Mouse (Mus musculus) kidney, adult 2 months (tissue): ENCODE results near the gene Smyd5. TPM values are rescaled to one million over a fixed set of nuclear protein-coding genes. Genes with fewer than 3 reads are reported as not detected.

Source experiments
- DNase-seq: peaks from one replicate; pipeline ENCODE4 v3.0.0; 2021
- H3K27ac ChIP-seq: fragments of 200-500 bp; 2 replicates; pipeline ENCODE4 v1.5.1; 2012; ENCODE audit warnings: low read depth, low read length, control low read depth, inconsistent platforms; ENCODE audit not compliant: insufficient read depth
- H3K27me3 ChIP-seq: fragments of 200-500 bp; replicated peaks from 2 replicates; pipeline ENCODE4 v1.6.1; 2012; ENCODE audit warnings: mild to moderate bottlenecking, moderate library complexity, low read length, inconsistent platforms; ENCODE audit not compliant: control insufficient read depth, insufficient read depth
- H3K36me3 ChIP-seq: fragments of 200-500 bp; 2 replicates; pipeline ENCODE4 v1.6.1; 2012; ENCODE audit warnings: mild to moderate bottlenecking, moderate library complexity, low read length, inconsistent platforms; ENCODE audit not compliant: control insufficient read depth, insufficient read depth
- H3K4me1 ChIP-seq: fragments of 200-500 bp; 2 replicates; pipeline ENCODE4 v1.6.1; 2011; ENCODE audit warnings: low read length; ENCODE audit not compliant: control insufficient read depth, insufficient read depth
- H3K4me3 ChIP-seq: fragments of 200-500 bp; 2 replicates; pipeline ENCODE4 v1.5.1; 2011; ENCODE audit warnings: mild to moderate bottlenecking, low read depth, low read length, control low read depth; ENCODE audit not compliant: insufficient read depth
- CTCF ChIP-seq: fragments of 200-500 bp; conservative IDR thresholded peaks from 2 replicates; pipeline ENCODE4 v1.5.1; 2011; ENCODE audit warnings: low read depth, mild to moderate bottlenecking, control low read depth, low read length, moderate library complexity, mixed read lengths; ENCODE audit not compliant: insufficient read depth, insufficient read length
- POLR2A ChIP-seq: fragments of 200-500 bp; IDR thresholded peaks from one replicate; pipeline ENCODE4 v1.6.1; 2011; ENCODE audit warnings: low read depth, low read length, control low read depth
- WGBS: fragments of 180-500 bp; shearing (Covaris S2); methylation state at CpG from one replicate; pipeline ENCODE4 v1.1.7; 2018; 5-methylcytosine and 5-hydroxymethylcytosine counted together
- polyA plus RNA-seq: library from polyadenylated mRNA; depleted of rRNA; stranded (reverse); fragments of >200 nt; gene quantifications from 2 replicates; pipeline ENCODE4 v1.2.3, GENCODE M21; 2012

The Smyd5 gene
- polyA plus RNA-seq, 1 experiment: 16.4 TPM

DNA sequence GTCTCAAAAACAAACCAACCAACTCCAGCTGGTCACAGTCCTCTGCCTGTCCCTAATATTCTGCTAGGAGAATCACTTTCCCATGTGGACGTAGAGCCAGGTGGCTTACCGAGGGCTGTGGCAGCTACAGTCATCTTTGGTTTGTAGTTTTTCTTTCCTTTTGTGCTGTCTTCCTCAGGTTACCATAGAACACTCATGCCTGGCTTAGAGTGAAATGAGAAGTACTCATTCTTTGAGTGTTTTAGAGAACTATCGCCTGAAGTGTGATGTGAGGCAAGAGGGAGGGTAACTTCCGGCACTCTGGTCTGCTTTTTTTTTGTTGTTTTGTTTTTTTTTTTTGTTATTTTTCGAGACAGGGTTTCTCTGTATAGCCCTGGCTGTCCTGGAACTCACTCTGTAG lies 2.1 kb downstream of the Smyd5 start:
- no peak overlapping the region for H3K4me3 ChIP-seq
- TF ChIP-seq POLR2A: no peak
- TF ChIP-seq CTCF: no peak
- H3K27me3 ChIP-seq: no peaks in the 10 kb centered on the region
- peaks cover 6% of the 10 kb centered on the region; the same call in 1 of the 2 replicates for H3K4me1 ChIP-seq
- no peaks in the 10 kb centered on the region for H3K36me3 ChIP-seq
- WGBS: 75% methylated on average over 5 of the region's 5 CpGs
- no peak for DNase-seq
- H3K27ac ChIP-seq: no peak overlapping the region

- WGBS: 77% methylated on average over 1 of the region's 1 CpGs
- H3K4me1 ChIP-seq: peaks cover 6% of the 10 kb centered on the region; the same call in 1 of the 2 replicates
- no peak for DNase-seq
- TF ChIP-seq POLR2A (no peak), CTCF (no peak)
- no peaks in the 10 kb centered on the region for H3K36me3 ChIP-seq
- H3K27me3 ChIP-seq: no peaks in the 10 kb centered on the region
- H3K4me3 ChIP-seq: no peak overlapping the region
- no peak overlapping the region for H3K27ac ChIP-seq
Observed at GRCm38 (mm10) chr6:85436204-85436603, 4.4 kb downstream of the Smyd5 start.

DNA sequence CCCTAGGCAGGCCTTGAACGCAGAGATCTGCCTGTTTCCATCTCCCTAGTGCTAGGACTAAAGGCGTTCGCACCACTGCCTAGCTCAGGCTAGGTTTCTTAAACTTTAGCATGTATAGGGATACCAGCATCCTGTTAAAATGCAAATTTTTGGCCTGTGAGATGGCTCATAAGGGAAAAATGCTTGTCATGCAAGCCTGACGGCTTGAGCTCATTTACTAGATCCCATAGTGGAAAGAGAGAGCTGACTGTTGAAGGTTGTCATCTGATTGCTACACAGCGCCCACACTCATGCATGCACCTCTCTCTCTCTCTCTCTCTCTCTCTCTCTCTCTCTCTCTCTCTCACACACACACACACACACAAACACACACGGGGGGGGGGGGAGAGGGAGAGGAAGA lies 4.8 kb downstream of the Smyd5 start:
- Histone ChIP-seq H3K4me3 (no peak overlapping the region), H3K36me3 (no peaks in the 10 kb centered on the region), H3K27ac (no peak overlapping the region), H3K27me3 (no peaks in the 10 kb centered on the region), H3K4me1 (peaks cover 4% of the 10 kb centered on the region; the same call in 1 of the 2 replicates)
- TF ChIP-seq POLR2A: no peak
- no peak for TF ChIP-seq CTCF
- 77% methylated on average over 6 of the region's 6 CpGs for WGBS
- no peak for DNase-seq

DNA sequence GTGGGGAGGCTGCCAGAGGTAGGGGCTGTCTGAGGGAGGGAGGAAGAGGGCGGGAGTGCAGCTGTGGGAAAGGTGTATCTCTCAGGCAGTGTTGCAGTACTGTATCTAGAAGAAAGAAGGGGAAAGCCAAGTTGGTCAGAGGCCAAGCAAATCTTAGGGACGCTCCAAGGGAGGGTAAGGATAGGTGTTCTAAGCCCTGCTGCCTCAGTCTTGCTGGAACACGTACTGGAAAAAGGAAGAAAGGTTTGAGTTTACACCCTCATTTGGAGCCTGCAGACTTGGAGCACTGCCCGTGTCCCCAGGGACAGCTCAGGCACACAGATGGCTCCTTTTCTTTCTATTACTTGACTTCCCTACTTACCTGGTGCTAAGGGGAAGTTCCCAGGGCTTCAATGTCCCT lies 9.4 kb downstream of the Smyd5 start:
- WGBS: 88% methylated on average over 4 of the region's 4 CpGs
- no peak for TF ChIP-seq CTCF
- no peak for TF ChIP-seq POLR2A
- H3K27me3 ChIP-seq: no peaks in the 10 kb centered on the region
- H3K4me3 ChIP-seq: no peak overlapping the region
- no peak overlapping the region for H3K27ac ChIP-seq
- H3K36me3 ChIP-seq: no peaks in the 10 kb centered on the region
- no peak for DNase-seq
- H3K4me1 ChIP-seq: no peaks in the 10 kb centered on the region

- no peak overlapping the region for H3K4me3 ChIP-seq
- H3K36me3 ChIP-seq: no peaks in the 10 kb centered on the region
- 72% methylated on average over 3 of the region's 3 CpGs for WGBS
- TF ChIP-seq POLR2A (no peak), CTCF (no peak)
- DNase-seq: no peak
- H3K27ac ChIP-seq: no peak overlapping the region
- no peaks in the 10 kb centered on the region for H3K27me3 ChIP-seq
- no peaks in the 10 kb centered on the region for H3K4me1 ChIP-seq
Observed at GRCm38 (mm10) chr6:85443488-85444233, 11.9 kb downstream of the Smyd5 start.

DNA sequence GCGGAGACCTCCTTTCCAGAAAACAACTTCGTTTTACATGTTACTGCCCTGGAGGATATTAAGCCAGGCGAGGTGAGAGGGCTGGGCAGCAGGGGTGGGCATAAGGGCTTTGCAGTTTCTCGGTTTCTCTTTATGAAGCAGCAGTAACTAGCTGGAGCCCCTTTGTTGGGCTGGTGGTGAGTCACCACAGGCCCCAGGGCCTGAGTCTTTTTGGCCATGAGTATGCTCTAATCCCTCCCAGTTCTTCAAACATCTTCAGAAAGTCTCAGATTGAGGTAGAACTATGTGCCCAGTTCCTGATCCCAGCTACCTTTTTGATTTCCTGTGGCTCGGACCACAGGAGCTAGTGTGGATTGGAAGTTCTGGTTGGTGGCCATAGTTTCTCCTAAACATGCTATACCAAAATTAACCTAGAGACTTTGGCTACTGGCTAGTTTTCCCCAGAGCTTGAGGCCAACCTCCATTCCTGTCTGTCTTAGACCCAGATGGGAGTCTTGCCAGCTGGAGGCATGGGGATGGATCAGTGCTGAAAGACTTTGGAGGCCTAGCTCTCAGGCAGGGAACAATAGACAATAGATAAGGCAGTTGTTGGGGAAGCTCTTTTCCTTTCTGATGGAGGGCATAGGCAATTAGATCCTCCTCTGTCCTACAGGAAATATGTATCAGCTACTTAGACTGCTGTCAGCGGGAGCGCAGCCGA lies 12.6 kb downstream of the Smyd5 start:
- no peaks in the 10 kb centered on the region for H3K36me3 ChIP-seq
- no peaks in the 10 kb centered on the region for H3K27me3 ChIP-seq
- no peak for DNase-seq
- TF ChIP-seq CTCF: no peak
- no peak for TF ChIP-seq POLR2A
- no peak overlapping the region for H3K4me3 ChIP-seq
- no peaks in the 10 kb centered on the region for H3K4me1 ChIP-seq
- WGBS: 81% methylated on average over 8 of the region's 8 CpGs
- no peak overlapping the region for H3K27ac ChIP-seq

GRCm38 (mm10) chr6:85445286-85445685 lies 13.5 kb downstream of the Smyd5 start:
- no peaks in the 10 kb centered on the region for H3K4me1 ChIP-seq
- H3K27me3 ChIP-seq: no peaks in the 10 kb centered on the region
- H3K36me3 ChIP-seq: no peaks in the 10 kb centered on the region
- TF ChIP-seq POLR2A (no peak), CTCF (no peak)
- H3K4me3 ChIP-seq: no peak overlapping the region
- H3K27ac ChIP-seq: no peak overlapping the region
- no peak for DNase-seq
- 60% methylated on average over 5 of the region's 5 CpGs for whole genome bisulfite sequencing
